Mouse (Mus musculus) adrenal gland, postnatal 36 days (tissue): ENCODE results near the gene Efna3. TPM values are rescaled to one million over a fixed set of nuclear protein-coding genes. Genes with fewer than 3 reads are reported as not detected.

Source experiments
- DNase-seq, 2 experiments: peaks; one replicate each; pipeline ENCODE4 v3.0.0; 2021; ENCODE audit warnings: mixed read lengths in 1 of 2
- total RNA-seq, 2 experiments: library from RNA; stranded (reverse); gene quantifications; 2 replicates each; pipeline ENCODE4 v1.2.3; 2021

Efna3 gene
- total RNA-seq, 2 experiments from 2014 or later = 0.23 to 0.53 TPM

DNA sequence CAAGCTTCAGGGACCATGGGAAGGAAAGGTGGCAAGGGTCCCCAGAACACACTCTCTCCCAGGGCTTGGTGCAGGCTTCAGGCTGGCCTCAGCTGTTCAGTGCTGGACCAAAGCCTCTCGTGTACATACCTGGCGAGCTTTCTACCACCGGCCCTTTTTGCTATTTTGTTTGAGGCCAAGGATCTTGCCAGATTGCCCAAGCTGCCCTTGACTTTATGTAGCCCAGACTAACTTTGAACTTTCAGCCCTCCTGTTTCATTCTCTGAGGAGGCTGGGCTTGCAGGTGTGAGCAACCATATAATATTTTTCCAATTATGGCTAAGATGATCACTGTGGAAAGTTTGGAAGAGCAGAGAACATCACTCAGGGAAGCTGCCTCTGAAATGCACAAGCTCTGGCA, 38.5 kb downstream of the Efna3 start:
- DNase-seq = no peak

DNA sequence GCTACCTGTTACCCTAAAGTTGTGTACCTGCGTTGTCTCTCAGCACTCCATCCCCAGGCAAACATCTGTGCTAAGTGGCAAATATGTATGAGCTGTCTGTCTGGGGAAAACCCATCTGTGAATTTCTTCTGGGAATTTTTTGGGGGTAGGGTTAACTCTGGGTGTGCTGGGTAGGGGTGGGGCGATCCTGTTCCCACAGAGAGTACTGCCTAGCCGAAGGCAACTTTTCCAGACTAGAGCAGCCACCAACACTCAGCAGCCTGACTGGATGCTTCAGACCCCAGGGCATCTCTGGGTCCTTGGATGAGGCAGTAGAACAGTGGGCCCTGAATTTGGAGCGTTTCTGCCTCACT, 40.5 kb downstream of the Efna3 start:
- no peak for DNase-seq

DNA sequence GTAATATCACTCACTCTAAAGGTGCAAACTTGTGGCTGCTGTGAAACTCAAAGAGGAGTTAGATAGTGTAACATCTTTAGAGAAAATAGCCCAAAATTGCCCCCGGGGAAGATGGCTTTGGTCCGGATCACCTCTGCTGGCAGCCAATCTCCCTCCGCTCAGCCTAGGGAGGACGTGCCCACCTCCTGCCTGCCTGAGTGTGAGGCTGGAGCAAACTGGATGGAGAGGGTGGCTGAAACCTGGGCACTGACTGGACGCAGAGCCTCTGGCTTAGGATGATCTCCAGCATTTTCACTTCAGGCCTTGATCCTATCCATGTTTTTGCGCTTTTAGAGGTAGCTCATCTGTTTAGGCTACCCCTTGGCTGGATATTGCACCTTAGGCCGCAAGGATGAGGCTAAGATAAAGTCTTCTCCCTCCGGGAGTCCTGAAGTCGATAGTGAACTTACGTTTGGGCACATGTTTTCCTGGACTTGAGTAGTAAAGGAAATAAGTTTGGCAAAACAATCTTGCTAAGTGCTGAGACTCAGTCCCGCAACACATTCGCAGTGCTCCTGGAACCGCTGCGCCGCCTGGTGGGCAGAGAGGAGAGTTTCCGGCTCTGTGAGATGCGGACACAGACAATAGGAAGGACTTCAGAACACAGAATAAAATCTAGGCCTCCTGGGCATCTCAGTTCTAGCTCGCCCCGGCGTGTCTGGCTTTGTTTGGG, 41.0 kb downstream of the Efna3 start:
- peak; percentile 88 to 92 for DNase-seq

DNA sequence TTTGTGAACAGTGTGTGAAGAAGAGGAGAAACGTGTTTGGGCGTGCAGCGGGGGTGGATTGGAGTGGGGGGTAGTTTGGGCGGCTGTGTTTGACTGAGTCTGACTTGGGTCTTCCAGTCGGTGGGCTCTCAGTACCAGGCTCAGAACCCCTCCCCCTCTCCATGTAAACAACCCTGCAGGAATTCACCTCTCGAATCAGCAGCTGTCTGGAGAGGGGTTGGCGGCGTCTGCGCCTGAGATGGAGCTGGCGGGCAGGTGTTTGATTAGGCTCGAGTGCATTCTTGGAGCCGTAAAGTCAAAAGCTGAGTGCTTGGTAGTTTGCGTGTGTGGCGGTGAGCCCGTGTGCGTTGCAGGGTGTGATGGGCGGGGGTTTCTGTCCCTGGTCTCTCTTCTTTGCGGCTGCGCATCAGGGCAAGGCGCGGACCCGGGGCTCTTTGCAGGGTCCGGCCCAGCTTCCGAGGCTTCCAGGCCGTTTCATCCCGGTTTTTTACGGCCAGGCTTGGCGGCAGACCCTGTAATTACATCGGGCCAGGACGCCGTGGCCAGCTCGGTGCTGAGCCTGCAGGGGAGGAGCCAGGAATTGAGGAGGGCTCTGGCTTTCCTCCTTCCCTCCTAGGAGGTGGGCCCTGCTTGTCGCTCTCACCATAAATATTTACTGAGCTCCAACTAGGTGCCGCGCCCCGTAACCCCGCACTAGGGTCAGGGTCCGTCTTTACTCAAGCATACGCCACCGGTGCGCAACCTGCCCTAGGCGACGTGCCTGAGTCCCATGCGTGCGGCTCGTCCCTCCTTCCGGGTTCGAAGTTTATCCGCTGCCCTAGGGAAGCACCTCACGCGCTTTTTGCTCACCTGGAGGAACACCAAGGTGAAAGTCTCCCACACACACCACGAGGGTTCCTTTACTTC, 41.9 kb downstream of the Efna3 start, which contains the start of gene Efna1:
Gene Efna1 (minus strand): TSS at position 537 of the 906 bp plus-strand sequence.
- peak; percentile 51 to 63 for DNase-seq

DNA sequence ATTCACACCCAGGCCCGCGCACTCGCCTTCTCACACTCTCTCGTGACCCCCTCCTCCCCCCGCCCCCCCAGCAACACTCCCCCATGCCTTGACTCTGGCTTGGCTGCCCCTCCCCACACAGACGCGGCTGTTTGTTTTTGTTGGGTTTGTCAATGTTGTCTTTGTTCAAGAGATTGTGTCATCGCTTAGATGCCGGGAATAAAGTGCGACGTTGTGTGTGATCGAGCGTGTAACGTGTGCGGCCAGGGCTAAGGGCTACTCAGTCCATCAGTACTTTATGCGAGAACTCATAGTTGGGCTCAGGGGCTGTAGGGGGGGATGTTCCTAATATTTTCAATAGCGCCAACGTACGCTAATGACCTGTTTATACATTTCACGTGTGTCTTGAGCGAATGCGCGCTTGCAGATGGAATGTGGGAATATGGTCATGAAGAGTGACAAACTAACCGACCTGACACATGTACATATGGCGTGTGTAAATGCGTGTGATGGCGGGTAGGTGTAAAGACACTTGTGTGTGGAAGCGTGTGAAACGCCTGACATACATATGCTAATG, 42.6 kb downstream of the Efna3 start:
- DNase-seq = no peak

DNA sequence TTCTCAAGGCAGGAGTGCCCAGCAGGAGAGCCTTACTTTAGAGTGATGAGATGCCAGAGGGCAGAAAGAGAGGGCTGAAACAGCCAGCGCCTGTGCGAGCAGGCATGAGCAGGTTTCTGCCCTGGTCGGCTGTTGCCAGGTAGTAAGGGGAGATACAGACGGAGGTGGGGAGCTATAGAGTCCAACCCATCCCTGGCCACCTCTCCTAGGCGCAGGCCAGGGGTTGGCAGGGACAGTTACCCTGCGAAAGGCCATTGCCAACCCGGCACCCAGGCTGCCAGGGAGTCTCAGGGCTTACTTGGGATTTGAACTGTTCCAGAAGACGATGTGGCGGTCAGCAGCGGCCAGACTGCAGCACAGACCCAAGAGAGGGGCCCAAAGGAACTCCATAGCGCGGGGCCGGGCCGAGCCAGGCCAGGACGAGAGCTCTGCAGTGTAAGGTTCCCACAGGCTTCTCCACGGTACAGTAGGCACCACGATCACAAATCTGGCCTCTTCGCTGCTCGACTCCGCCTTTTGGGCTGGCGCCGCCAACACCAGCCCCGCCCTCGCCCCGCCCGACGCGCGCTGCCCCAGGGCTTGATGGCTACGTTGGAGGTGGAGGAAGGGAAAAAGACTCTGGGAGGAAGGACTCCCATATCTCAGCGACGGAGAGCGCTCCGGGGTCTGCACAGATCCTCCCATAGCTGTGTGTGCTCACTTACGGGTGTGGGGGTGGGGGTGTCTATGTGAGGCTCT, 43.4 kb downstream of the Efna3 start:
- DNase-seq = peak; percentile 91 to 94

DNA sequence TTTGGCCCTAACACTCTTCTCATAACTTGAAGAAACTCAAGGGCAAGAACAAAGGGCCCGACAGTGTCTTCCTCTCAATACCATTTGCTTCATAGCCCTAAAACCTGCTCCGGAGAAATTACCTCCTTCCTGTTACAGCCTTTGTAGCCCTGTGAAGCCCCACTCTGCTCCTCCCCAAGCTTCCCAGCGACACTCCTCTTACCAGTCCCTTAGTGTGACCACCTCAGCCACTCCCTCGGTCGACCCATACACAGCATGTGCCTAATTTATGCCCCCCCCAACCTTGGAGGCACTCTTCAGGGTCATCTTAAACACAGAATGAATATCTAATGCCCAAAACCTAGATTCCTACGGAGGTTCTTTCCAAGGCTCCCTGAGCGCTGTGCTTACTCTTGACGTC, 44.1 kb downstream of the Efna3 start:
- DNase-seq = no peak

DNA sequence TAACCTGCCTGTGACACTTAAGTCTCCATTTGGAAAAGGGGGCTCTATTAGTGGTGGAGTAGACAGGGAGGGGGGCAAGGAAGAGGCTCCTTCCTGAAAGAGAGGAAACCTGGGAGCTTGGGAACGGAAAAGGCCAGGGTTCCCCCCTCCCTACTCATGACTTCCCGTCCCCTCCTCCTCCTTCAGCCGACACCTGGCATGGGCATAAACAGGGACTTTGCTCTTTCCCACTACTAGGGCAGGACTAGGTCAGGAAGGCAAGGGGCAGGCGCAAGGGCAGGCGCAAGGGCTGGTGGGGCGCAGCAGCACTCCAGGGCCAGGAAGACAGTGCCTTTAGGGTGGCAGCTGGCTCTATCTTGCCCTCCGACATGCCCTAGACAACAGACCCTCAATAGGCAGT, 44.7 kb downstream of the Efna3 start:
- peak; percentile 41 to 65 for DNase-seq

DNA sequence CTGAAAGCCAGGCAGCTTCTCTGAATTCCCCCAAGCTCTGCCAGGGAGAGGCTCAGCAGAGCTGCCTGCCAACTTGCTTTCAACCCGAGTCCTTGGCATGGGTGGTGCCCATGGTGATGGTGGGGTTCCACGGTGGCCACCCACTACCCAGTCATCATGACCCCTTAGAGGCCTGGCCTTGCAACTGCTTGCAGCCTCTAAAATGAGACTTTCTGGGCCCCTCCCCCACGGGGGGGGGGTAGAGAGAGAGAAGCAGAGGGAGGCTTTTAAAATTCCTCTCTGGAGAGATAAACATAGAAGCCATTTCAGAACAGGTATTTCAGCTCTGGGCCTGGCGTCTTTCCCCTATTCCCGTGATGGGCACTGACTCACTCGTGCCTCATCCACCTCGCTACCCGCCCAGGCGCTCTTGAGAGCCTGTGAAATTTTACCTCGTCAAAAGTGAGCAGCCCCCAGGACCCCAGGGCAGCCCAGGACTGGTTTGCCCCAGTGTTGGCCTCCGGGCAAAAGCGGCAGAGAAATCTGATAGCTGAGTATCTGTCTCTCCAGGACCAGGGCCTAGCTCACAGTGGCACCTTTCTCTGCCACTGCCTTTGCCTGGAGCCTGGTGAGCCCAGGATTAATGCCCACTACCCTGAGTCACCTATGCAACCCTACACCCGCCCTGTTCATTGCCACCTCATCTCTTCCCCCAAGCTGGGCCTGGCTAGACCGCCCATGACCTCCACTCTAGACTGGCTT, 45.3 kb downstream of the Efna3 start:
- DNase-seq = no peak

DNA sequence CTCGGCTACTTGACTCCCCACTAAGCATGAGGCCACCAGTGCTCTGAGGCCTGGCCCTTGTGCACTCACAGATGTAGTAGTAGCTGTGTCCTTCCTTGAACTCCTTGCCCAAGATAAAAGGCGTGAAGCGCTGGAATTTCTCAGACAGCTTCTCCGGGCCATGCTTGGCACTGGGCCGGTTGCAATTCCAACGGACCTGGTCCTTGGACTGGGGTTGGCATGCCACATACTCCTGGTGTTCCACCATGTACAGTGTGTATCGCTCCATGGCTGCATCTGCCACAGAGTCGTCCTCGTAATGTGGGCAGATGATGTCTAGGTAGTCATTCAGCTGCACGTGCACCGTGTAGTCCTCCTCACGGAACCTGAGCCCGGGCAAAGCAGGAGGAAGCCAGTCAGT, 46.7 kb downstream of the Efna3 start:
- DNase-seq = no peak

DNA sequence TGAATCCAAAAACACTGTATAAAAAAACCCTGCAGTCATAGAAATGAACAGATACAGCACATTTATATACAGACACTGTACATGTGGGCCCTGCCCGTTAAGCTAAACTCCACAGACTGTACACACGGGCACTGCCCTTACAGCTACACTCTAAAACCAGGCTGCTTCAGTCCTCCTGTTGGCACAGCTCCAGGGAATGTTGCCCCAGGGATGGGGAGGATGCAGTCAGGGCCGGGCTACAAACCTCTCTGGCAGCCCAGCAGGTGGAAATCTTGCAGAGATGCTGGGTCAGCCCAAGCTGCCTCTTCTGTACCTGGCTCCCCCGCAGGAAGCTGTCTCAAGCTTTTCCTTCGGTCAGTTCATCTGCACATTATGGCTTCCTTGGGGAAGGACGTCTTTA, 51.0 kb downstream of the Efna3 start:
- DNase-seq = no peak

DNA sequence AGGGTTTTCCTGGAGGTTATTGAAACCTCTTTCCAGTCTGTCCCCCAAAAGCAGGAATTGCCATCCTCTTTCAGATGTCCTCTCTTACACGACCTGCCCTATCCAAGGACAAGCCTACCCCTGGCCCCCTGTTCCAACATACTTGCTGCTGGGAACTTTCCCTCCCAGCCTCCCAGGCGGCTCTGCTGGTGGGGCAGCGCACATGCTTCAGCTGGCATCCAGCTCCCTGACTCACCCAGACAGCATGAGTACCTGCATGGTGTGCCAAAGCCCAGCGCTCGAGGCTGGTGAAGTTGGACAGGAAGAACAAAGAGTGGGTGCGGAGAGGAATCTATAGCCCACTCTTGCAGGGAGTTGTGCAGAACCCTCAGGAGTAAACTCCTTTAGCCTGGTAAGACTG, 51.9 kb downstream of the Efna3 start:
- peak; percentile 76 to 81 for DNase-seq

DNA sequence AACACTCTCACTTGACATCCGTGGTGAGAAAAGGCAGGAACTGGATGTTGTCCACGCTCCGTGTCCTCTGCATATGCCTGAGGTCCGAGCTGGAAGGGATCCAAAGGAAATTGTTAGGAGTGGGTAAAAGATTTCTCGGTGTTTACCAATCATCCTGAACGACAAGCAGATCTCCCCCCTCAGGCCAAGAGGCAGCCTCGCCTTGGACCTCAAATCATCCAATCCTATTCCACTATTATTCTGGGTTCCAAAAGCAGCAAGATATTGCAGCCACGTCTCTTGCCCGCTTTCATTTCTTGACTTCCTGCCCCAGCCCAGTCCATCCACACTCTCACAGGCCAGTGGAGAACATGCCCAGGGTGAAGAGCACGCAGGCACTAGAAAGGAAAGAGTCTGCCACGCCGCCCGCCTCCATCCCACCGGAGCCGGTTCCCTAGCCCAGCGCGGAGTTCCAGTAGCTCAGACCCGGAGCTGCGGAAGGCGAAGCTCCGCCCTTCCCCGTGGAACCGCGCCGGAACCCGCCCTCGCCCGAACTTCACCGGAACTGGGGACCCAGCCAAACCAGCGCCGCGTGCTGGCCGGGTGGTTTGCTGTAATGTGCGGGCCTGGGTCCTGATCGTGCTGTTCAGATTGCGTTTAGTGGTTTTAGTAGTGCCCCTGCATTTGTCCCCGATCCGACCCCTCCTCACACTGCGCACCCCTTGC, 52.6 kb downstream of the Efna3 start, which contains the start of gene Slc50a1:
Gene Slc50a1 (minus strand): TSS at position 520 of the 705 bp plus-strand sequence.
- peak; percentile 94 to 95 for DNase-seq

DNA sequence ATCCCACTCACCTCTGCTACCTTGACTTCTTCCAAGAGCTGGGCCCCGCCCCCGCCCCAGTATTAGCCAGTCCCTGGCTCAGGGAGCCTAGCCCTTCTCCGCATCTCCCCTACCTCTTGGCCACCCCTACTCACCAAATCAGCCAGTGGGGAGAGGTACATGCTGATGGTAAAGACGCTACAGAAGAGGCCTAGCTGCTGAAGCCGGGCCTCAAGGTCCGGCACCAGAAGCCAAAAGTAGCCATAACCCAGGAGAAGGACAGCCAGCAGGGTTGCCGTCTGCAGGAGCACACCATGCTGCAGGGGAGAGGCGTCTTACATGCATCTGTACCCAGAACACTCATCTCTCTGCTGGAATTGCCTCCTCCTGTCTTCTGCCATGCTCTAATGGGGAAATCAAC, 53.8 kb downstream of the Efna3 start:
- no peak for DNase-seq

DNA sequence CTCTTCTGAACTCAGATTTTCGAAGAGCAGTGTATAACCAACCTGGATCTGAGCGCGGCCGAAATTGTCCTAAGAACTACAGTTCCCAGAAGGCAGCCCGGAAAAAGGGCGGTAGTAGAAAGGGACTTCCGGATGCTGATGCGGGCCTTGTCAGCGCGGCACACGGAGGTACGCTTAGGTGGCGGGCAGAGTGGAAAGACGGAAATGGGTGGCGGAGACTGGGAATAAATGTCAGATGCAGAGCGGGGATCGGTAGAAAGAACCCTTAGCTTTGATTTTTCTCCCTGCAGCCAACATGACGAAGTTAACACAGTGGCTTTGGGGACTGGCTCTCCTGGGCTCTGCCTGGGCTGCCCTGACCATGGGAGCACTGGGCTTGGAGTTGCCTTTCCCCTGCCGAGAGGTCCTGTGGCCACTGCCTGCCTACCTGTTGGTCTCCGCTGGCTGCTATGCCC, 56.3 kb downstream of the Efna3 start:
- DNase-seq = peak; percentile 81 to 84

Other genes starting within 250 kb of the Efna3 start
- gene Rusc1, start 229.7 kb downstream of the Efna3 start, total RNA-seq = 10 to 100 TPM; 26.9 to 30.8 TPM
- under 1 TPM in 1 of 2 experiments, not detected in 1; 0.17 TPM for gene Gm43738, start 221.9 kb downstream of the Efna3 start, total RNA-seq
- gene Fdps, start 221.0 kb downstream of the Efna3 start, total RNA-seq = 100 to 1,000 TPM; 353 to 497 TPM
- gene Pklr, start 186.8 kb downstream of the Efna3 start, total RNA-seq = not detected
- 1 to 10 TPM; 1.9 to 9.7 TPM for gene Hcn3, start 162.8 kb downstream of the Efna3 start, total RNA-seq
- 10 to 100 TPM; 55.2 to 55.7 TPM for gene Clk2, start 158.2 kb downstream of the Efna3 start, total RNA-seq
- 10 to 100 TPM; 77.5 to 96.1 TPM for gene Scamp3, start 145.5 kb downstream of the Efna3 start, total RNA-seq
- 10 to 100 TPM; 13.5 to 17.1 TPM for gene Fam189b, start 139.8 kb downstream of the Efna3 start, total RNA-seq
- 10 to 100 TPM; 64.2 to 70.6 TPM for gene Gba, start 120.0 kb downstream of the Efna3 start, total RNA-seq
- gene Thbs3, start 107.8 kb downstream of the Efna3 start, total RNA-seq = 10 to 100 TPM in 1 of 2 experiments, 1 to 10 TPM in 1; 7.7 to 11.4 TPM
- 100 to 1,000 TPM; 136 to 165 TPM for gene Mtx1, start 95.9 kb downstream of the Efna3 start, total RNA-seq
- gene Muc1, start 93.9 kb downstream of the Efna3 start, total RNA-seq = under 1 TPM in 1 of 2 experiments, not detected in 1; 0.56 TPM
- gene Krtcap2, start 77.0 kb downstream of the Efna3 start, total RNA-seq = 100 to 1,000 TPM; 114 to 139 TPM
- 1 to 10 TPM; 1.3 to 1.6 TPM for gene Trim46, start 76.7 kb downstream of the Efna3 start, total RNA-seq
- 100 to 1,000 TPM; 117 to 130 TPM for gene Dpm3, start 63.6 kb downstream of the Efna3 start, total RNA-seq
- 10 to 100 TPM; 42.0 to 47.7 TPM for gene Slc50a1, start 52.4 kb downstream of the Efna3 start, total RNA-seq
- 10 to 100 TPM in 1 of 2 experiments, 1 to 10 TPM in 1; 9.8 to 12.5 TPM for gene Efna1, start 41.8 kb downstream of the Efna3 start, total RNA-seq
- gene Efna4, start 15.1 kb upstream of the Efna3 start, total RNA-seq = 1 to 10 TPM in 1 of 2 experiments, under 1 TPM in 1; 0.93 to 1.3 TPM
- 10 to 100 TPM; 45.9 to 79.9 TPM for gene Adam15, start 27.0 kb upstream of the Efna3 start, total RNA-seq
- under 1 TPM; 0.20 to 0.56 TPM for gene Dcst2, start 39.0 kb upstream of the Efna3 start, total RNA-seq
- gene Dcst1, start 42.3 kb upstream of the Efna3 start, total RNA-seq = under 1 TPM in 1 of 2 experiments, not detected in 1; 0.56 TPM
- 10 to 100 TPM; 71.9 to 85.2 TPM for gene Zbtb7b, start 71.8 kb upstream of the Efna3 start, total RNA-seq
- 1 to 10 TPM in 1 of 2 experiments, under 1 TPM in 1; 0.40 to 1.3 TPM for gene Lenep, start 79.8 kb upstream of the Efna3 start, total RNA-seq
- 10 to 100 TPM; 23.3 to 30.0 TPM for gene Flad1, start 88.9 kb upstream of the Efna3 start, total RNA-seq
- gene Cks1b, start 95.4 kb upstream of the Efna3 start, total RNA-seq = 10 to 100 TPM; 25.1 to 36.1 TPM
- 10 to 100 TPM; 89.6 to 93.7 TPM for gene Shc1, start 95.5 kb upstream of the Efna3 start, total RNA-seq
- 10 to 100 TPM; 35.0 to 40.6 TPM for gene Pygo2, start 107.2 kb upstream of the Efna3 start, total RNA-seq
- gene Pbxip1, start 113.7 kb upstream of the Efna3 start, total RNA-seq = 10 to 100 TPM; 47.9 to 56.9 TPM
- 10 to 100 TPM; 25.2 to 36.2 TPM for gene Pmvk, start 131.6 kb upstream of the Efna3 start, total RNA-seq
- 1 to 10 TPM; 3.4 to 3.7 TPM for gene Kcnn3, start 197.2 kb upstream of the Efna3 start, total RNA-seq